In the genomic region with DNA sequence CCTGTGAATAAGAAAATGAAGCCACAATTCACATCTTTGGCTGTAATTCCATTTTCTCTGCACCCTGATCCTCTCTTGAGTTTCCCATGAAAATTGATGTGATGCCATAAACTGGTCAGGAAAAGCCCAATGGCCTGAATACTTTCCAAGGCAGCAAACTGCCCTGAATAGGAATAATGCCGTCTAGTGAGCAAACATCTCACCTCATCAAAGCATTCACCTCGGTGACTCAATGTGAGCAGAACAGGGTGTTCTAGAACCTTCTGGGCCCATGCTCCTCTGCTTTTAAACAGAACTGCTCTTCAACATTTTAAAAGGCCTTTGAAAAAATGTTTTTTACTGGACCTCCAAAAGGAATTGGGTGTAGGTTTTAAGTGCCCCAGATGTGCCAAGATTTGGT, we compare ENCODE assay signal across 18 mouse cellular contexts. TPM values are rescaled to one million over a fixed set of nuclear protein-coding genes. Genes with fewer than 3 reads are reported as not detected.
"Had no signal": no experiment of that assay in that cellular context is flagged by ENCODE, and none has a peak within 500 bp of the region (broad histone marks: within the 10 kb centered on the region; RNA-seq: fewer than 3 reads in every experiment).

No protein-coding gene starts in this region.

- DNase-seq: gastrocnemius, adult 2 months; gastrocnemius, postnatal 10 days; gastrocnemius, postnatal 25 days; heart, adult 18-20 months; heart, postnatal 10 days; heart, postnatal 4 days; kidney, adult 18-20 months; kidney, adult 8-10 months; kidney, postnatal 10 days; kidney, postnatal 25 days; kidney, postnatal 4 days; liver; liver, embryonic 13.5 days had no signal

- ATAC-seq: hindbrain, embryonic 16.5 days; inflammation-experienced regulatory T-cells, adult 6 months; intestine, embryonic 15.5 days; intestine, postnatal 0 days had no signal

RNA-seq across cellular contexts. Expression of a gene that starts 9.5 kb away (rescaled TPM):
- total RNA-seq: granulocyte monocyte progenitor cell, adult 5-6 weeks had no signal
